Mouse (Mus musculus): ENCODE results near the gene Zdhhc1. TPM values are rescaled to one million over a fixed set of nuclear protein-coding genes. Genes with fewer than 3 reads are reported as not detected.

The Zdhhc1 gene
- total RNA-seq, 2 experiments from 2014 or later: 36.2 to 38.9 TPM

DNA sequence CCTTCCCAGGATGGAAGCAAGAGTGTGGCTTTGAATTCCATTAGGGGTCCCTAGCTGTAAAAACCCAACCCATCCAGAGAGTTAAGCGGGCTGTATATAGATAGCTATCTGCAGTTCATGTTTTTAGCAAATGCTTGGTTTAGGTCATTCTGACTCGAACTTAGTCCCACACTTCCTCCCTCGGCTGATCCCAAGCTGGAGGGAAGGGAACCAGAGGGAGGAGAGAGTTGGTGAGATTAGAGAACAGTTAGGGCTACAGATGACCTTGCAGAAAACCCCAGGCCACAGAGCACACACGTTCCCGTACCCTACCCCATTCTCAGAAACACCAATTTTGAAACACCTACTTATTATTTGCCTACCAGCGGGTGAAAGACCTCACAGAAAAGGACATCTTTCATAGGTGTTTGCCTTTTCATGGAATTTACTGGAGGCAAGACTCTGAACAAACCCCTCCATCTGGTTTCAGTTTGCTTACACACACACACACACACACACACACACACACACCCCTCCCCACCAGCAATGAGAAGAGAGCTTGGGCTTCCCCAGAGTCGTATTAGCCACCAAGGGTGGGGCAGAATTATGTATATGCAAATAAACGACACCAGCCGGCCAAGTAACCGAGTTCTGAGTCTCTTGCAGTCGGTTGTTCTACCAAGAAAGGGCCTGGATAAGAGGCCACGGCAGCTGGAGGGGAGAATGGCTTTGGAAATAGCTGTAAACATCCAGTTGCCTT is 13.5 kb upstream of the Zdhhc1 start:
- no peak overlapping the region for H3K27ac ChIP-seq

DNA sequence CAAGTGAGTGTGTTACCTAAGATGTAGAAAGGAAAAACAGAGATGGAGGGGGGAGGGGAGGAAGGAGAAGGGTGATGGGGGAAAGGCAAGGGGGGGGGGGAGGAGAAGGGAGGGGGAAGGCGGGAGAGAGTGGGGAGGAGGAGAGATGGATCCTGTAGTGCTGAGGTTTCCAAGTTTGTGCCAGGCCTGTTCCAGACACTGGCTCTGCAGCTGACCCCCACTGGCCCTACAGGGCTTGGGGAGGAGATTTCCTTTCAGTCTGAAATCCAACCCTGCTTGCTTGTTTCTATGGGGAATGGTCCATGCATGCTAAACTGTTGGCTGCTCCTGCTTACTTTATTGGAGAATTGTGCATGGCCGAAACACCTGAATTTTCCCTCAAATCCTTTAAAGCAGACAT is 12.1 kb upstream of the Zdhhc1 start:
- DNase-seq (ENCODE audit: low spot score in 2 of 2): no peak
- H3K4me3 ChIP-seq: no peak overlapping the region
- no peak overlapping the region for H3K27ac ChIP-seq
- no peak for TF ChIP-seq CTCF (conservative IDR thresholded peaks at IDR 0.05)

More for the DNA sequence above, 13.5 kb upstream of the Zdhhc1 start:
- no peak overlapping the region for H3K4me3 ChIP-seq
- no peak for TF ChIP-seq CTCF (conservative IDR thresholded peaks at IDR 0.05)
- DNase-seq (ENCODE audit: low spot score in 2 of 2): no peak

DNA sequence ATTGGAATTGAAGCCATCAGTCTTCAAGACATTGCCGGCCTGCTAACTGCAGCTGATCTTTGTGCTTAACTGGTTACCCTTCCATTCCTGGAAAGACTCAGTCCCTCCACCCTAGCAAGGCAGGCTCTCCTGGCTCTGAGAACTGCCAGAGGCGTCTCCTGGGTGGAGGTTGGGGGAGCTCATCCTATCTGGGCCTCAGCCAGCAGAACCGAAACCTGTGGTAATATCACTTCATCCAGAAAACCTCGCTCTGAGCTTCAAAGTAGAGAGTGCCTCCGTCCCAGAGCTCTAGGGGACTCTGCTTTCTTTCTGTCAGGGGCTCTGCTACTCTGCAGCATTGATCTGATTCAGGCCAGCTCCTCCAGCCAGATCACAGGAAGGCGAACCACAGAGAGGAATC is 10.3 kb upstream of the Zdhhc1 start:
- no peak overlapping the region for H3K4me3 ChIP-seq
- H3K27ac ChIP-seq: no peak overlapping the region
- DNase-seq (ENCODE audit: low spot score in 2 of 2): no peak
- TF ChIP-seq CTCF (conservative IDR thresholded peaks at IDR 0.05): no peak

DNA sequence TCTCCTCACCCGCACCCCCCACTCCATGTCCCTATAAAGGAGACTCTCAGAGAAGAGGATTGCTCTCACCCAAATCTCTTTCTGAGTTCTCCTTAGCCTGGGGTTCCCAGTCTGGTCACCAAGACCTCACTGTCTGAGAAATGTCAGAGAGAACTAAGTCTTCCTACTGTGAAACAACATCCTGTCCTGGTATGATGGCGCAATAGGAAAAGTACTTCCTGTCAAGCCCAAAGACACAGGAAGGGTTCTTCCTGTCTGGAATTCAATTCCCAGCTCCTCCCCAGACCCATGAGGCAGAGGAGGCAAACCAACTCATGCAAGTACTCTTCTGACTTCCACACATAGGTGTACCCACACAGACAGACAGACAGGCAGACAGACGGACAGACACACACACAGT is 7.9 kb upstream of the Zdhhc1 start:
- TF ChIP-seq CTCF (conservative IDR thresholded peaks at IDR 0.05): no peak
- peak overlapping the region; percentile 15; the same call in 1 of the 2 replicates for H3K27ac ChIP-seq
- DNase-seq (ENCODE audit: low spot score in 2 of 2): no peak
- no peak overlapping the region for H3K4me3 ChIP-seq

DNA sequence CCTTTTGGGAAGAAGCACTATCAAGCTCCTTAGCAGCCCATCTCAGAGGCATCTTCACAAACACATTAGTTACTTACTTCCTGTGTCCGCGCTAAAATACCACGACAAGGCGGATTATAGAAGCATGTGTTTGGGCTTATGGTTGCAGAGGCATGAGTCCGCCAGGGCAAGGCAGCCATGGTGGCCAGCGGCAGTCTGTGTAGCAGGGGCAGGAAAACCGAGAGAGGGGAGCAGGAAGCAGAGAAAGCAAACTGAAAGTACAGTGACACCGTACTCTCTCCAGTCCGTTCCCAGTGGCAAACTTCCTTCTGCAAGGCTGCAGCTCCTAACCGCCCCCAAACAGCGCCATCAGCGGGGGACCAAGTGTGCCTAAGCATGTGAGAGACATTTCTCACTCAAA is 3.1 kb upstream of the Zdhhc1 start:
- no peak for TF ChIP-seq CTCF (conservative IDR thresholded peaks at IDR 0.05)
- Histone ChIP-seq H3K4me3 (no peak overlapping the region), H3K27ac (no peak overlapping the region)
- no peak for DNase-seq (ENCODE audit: low spot score in 2 of 2)

DNA sequence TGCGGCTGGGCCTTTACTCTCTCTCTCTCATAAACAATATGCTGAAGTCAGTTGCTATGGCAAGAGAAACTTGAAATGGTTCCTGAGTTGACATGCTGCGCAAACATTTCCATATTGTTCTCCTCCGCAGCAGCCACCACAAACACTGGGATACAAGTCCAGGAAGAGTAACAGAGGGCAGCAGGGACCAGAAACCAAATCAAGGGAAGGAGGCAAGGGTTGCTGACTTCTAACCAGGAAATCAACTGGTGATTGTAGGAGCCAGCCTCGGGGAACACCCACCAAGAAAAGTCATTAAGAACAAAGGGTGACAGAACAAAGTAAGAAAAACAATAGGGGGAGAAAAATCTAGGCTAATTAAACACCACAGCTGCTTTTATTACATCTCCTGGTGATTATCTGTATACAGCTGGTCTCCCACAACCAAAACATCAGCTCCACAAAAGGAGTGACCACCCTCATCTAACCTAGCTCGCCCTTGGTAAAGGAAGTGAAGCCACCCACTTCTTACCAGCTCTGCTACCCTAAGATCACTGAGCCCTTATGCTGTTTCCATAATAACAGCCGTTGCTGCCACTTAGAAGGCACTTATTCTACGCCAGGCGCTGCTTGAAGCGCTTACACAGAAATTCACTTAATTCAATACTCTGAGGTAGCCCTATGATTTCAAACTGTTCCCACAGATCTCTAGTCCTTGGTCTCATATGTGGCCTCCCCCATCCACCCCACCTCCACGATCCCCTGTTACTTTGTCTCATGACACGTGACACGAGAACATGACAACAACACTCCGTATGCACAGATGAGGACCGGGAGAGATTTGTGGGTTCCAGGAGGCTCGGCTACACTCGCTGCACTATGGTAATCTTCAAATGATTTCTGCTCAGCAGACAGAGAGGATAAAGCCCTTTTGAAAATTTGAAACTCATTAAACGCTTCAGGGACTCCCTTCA is 1.1 kb downstream of the Zdhhc1 start:
- Histone ChIP-seq H3K27ac (peak overlapping the region; percentile 97), H3K4me3 (peak overlapping the region; percentile 91)
- no peak for TF ChIP-seq CTCF (conservative IDR thresholded peaks at IDR 0.05)
- peak in 1 of 2 experiments; percentile 29 for DNase-seq (ENCODE audit: low spot score in 2 of 2)

DNA sequence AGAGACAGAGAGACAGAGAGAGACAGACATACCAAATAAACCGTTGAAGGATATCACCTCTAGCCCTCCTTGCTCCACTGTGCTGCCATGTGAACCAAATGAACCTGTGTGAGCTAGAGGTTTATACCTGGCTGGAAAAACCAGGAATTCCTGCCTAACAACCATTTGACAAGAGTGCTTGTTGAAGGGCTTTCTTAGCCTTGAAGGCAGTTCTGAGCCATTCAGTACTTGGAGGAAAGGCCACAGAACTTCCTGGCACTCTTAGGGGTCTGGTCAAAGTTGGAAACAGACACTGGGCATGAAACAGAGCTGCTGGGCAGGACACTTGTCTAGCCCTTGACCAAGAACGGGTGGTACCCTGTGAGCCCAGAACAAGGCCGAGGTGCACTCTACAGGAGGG is 2.1 kb downstream of the Zdhhc1 start:
- DNase-seq (ENCODE audit: low spot score in 2 of 2): no peak

DNA sequence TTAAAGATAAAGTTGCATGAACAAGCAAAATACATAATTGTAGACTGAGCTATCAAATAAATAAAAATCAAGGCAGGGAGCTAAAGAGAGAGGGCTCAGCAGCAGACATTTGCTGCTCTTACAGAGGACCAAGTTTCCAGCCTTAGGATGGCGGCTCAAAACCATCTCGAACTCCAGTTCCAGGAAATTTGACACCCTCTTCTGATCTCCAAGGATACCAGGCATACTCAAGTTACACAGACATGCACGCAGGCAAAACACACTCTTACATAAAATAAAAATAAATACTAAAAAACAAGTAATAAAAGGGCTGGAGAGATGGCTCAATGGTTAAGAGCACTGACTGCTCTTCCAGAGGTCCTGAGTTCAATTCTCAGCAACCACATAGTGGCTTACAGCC is 3.2 kb downstream of the Zdhhc1 start:
- no peak for DNase-seq (ENCODE audit: low spot score in 2 of 2)
- TF ChIP-seq CTCF (conservative IDR thresholded peaks at IDR 0.05): no peak
- H3K27ac ChIP-seq: no peak overlapping the region
- H3K4me3 ChIP-seq: no peak overlapping the region

More for the DNA sequence above, 2.1 kb downstream of the Zdhhc1 start:
- no peak for TF ChIP-seq CTCF (conservative IDR thresholded peaks at IDR 0.05)
- Histone ChIP-seq H3K27ac (no peak overlapping the region), H3K4me3 (no peak overlapping the region)

DNA sequence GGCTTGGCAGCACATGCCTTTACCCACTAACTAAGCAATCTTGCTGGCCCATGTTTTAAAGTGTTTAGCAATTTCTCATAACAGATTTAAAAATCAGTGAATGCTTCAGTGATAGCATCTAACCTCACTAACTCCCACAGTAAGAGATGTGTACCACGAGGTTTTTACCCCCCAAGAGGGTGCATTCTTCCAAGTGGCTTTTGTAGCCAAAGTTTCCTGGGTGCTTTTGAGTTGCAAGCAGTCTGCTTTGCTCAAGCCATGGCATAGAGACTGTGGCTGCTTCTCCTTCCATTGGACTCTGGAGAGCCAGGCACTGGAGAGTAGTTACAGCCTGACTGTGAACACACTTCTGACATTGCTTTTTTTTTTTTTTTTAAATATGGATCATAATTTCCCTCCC is 7.4 kb downstream of the Zdhhc1 start:
- no peak for TF ChIP-seq CTCF (conservative IDR thresholded peaks at IDR 0.05)
- Histone ChIP-seq H3K4me3 (no peak overlapping the region), H3K27ac (no peak overlapping the region)
- no peak for DNase-seq (ENCODE audit: low spot score in 2 of 2)

DNA sequence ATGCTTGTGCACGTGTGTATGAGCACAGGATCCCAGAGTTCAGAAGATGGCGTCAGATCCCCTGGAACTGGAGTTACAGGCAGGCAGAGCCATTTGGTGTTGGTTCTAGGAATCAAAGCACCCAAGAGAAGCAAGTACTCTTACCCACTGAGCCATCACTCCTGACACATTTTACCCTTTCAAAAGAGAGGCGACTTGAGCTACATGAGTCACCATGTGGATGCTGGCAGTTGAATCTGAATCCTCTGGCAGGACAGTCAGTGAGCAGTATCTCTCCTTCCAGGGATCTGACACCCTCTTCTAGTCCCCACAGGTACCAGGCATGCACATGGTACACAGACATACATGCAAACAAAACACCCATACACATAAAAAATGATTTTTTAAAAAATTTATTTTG is 8.6 kb downstream of the Zdhhc1 start:
- Histone ChIP-seq H3K27ac (no peak overlapping the region), H3K4me3 (no peak overlapping the region)
- no peak for TF ChIP-seq CTCF (conservative IDR thresholded peaks at IDR 0.05)
- DNase-seq (ENCODE audit: low spot score in 2 of 2): no peak

DNA sequence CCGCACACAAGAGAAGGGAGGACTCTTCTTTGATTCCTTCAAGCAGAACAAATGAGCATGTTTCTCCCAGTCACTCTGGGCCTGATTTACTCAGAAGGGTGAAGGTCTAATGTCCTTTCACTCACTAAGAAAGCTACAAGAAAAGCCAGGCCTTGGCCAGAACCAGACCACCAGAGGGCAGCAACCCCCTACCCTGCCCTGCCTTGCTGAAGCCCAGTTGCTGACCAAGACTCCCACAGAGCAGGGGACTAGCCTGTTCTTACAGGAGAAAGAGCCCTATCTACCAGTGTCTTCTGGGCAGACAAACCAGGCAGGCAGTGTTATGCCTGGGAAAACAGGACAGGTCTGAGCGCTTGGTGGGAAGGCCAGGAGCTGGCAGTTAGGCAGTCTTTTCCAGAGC is 12.3 kb downstream of the Zdhhc1 start:
- H3K27ac ChIP-seq: no peak overlapping the region
- DNase-seq (ENCODE audit: low spot score in 2 of 2): no peak
- peak; percentile 71 for TF ChIP-seq CTCF (conservative IDR thresholded peaks at IDR 0.05)
- H3K4me3 ChIP-seq: no peak overlapping the region

DNA sequence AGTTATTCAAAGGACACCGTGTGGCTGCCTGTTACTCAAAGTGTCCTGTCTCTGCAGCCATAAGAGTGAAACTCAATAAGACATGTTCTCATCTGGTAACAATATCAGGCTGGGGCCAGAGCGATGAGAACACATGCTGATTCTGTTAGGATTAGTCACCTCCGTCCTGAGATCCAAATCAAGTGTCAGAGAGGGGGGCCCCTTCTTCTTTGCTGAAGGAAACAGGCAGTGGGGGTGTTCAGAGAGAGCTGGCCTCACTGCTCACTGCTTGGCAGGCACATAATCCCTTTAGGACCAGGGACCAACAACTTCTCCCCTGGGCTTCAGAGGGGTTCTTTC is 12.7 kb downstream of the Zdhhc1 start:
- no peak for DNase-seq (ENCODE audit: low spot score in 2 of 2)
- H3K4me3 ChIP-seq: no peak overlapping the region
- TF ChIP-seq CTCF (conservative IDR thresholded peaks at IDR 0.05): no peak
- no peak overlapping the region for H3K27ac ChIP-seq

DNA sequence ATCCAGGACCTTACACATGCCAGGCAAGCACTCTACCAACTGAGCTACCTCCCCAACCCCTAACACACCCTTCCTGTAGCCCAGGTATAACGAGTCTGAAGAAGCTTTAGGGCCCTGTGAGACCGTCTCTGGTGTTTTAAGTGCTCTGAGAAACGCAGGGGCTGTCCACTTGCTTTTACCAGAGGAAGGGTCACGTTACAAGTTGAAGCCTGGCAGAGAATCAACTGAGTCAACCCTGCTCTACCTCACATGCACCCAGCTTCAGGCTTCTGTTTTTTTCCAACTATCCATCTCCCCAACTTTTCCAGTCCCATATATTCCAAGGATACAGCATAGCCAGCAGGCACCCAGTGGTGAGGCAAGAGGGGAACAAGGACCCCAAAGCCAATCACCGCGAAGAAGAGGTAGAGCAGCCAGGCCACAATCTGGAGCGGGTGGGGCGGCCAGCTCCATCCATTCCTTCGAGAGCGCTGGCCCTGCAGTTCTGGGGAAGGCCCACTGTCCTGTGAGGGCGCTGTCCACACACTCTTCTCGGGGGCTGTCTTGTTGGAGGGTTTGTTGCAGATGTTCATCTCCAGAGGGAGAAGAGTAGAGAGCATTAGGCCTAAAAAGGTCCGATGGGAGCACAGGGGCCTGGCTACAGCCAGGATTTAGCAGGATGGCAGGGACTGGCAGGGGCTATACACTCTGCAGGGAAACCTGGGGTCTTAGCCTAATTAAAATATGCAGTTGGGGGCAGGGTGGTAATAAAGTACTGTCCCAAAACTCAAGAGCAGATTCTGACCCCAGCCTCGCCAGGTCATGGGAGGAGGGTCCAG is 13.3 kb downstream of the Zdhhc1 start:
- DNase-seq (ENCODE audit: low spot score in 2 of 2): no peak
- Histone ChIP-seq H3K4me3 (no peak overlapping the region), H3K27ac (no peak overlapping the region)
- peak; percentile 76 for TF ChIP-seq CTCF (conservative IDR thresholded peaks at IDR 0.05)
